Mouse (Mus musculus) liver, adult 10 weeks (tissue): ENCODE data around the gene Fam57b. TPM values are rescaled to one million over a fixed set of nuclear protein-coding genes. Genes with fewer than 3 reads are reported as not detected.

ENCODE experiments used
- polyA plus RNA-seq: library from polyadenylated mRNA; stranded (reverse); fragments of 350-450 nt; fragmentation: Illumina TruSeq; extraction: RNeasy Lipid Tissue Mini Kit (QIAGEN cat#74804); gene quantifications from one replicate; pipeline ENCODE4 v1.2.3, GENCODE M21; 2014; ENCODE audit warnings: low read depth, low replicate concordance

Gene Fam57b
- polyA plus RNA-seq = not detected

GRCm38 (mm10) chr7:126797411-126798126, at the start of gene Fam57b:
TSS of gene Fam57b (plus strand) at chr7:126797668.

GRCm38 (mm10) chr7:126759050-126759671, 38.3 kb upstream of the Fam57b start, which contains the start of gene Mapk3:
TSS of gene Mapk3 (plus strand) at chr7:126759601.

GRCm38 (mm10) chr7:126766201-126766600, 31.3 kb upstream of the Fam57b start, which contains the start of gene Gdpd3:
TSS of gene Gdpd3 (plus strand) at chr7:126766334.

GRCm38 (mm10) chr7:126776598-126777057, 20.8 kb upstream of the Fam57b start, which contains the start of gene Ypel3:
TSS of gene Ypel3 (plus strand) at chr7:126776955.

GRCm38 (mm10) chr7:126780971-126781635, 16.4 kb upstream of the Fam57b start, which contains the start of gene Tbx6:
TSS of gene Tbx6 (plus strand) at chr7:126781483.

GRCm38 (mm10) chr7:126791851-126792720, 5.4 kb upstream of the Fam57b start, which contains the start of gene Ppp4c:
TSS of gene Ppp4c (minus strand) at chr7:126792496.

GRCm38 (mm10) chr7:126831539-126831938, 34.1 kb downstream of the Fam57b start, which contains the start of gene 4930451I11Rik:
TSS of gene 4930451I11Rik (minus strand) at chr7:126831639.

GRCm38 (mm10) chr7:126847116-126847420, 49.6 kb downstream of the Fam57b start, which contains the start of gene Doc2a:
TSS of gene Doc2a (plus strand) at chr7:126847416.

GRCm38 (mm10) chr7:126861429-126862130, 64.1 kb downstream of the Fam57b start, which contains the start of gene Hirip3:
TSS of gene Hirip3 (plus strand) at chr7:126861972.

GRCm38 (mm10) chr7:126862147-126862784, 64.8 kb downstream of the Fam57b start, which contains the start of gene Ino80e:
TSS of gene Ino80e (minus strand) at chr7:126862377.

Other genes with a start within 250 kb of the Fam57b start
- 71.2 TPM for gene Eif3c, start 231.3 kb upstream of the Fam57b start, polyA plus RNA-seq
- 0.24 TPM for gene Apobr, start 212.7 kb upstream of the Fam57b start, polyA plus RNA-seq
- gene Cln3, start 211.9 kb upstream of the Fam57b start, polyA plus RNA-seq = 1.3 TPM
- gene Il27, start 202.7 kb upstream of the Fam57b start, polyA plus RNA-seq = not detected
- not detected for gene Nupr1, start 166.8 kb upstream of the Fam57b start, polyA plus RNA-seq
- gene Sgf29, start 148.4 kb upstream of the Fam57b start, polyA plus RNA-seq = 4.4 TPM
- 1,146 TPM for gene Sult1a1, start 121.2 kb upstream of the Fam57b start, polyA plus RNA-seq
- gene Bola2, start 102.3 kb upstream of the Fam57b start, polyA plus RNA-seq = not detected
- gene Slx1b, start 101.9 kb upstream of the Fam57b start, polyA plus RNA-seq = 2.0 TPM
- gene Coro1a, start 89.9 kb upstream of the Fam57b start, polyA plus RNA-seq = 2.7 TPM
- gene Mapk3, start 38.1 kb upstream of the Fam57b start, polyA plus RNA-seq = 5.9 TPM
- gene Gdpd3, start 31.3 kb upstream of the Fam57b start, polyA plus RNA-seq = not detected
- gene Ypel3, start 20.7 kb upstream of the Fam57b start, polyA plus RNA-seq = 10.0 TPM
- not detected for gene Tbx6, start 16.2 kb upstream of the Fam57b start, polyA plus RNA-seq
- gene Ppp4c, start 5.2 kb upstream of the Fam57b start, polyA plus RNA-seq = 19.8 TPM
- gene 4930451I11Rik, start 34.0 kb downstream of the Fam57b start, polyA plus RNA-seq = not detected
- not detected for gene Doc2a, start 49.7 kb downstream of the Fam57b start, polyA plus RNA-seq
- gene Hirip3, start 64.3 kb downstream of the Fam57b start, polyA plus RNA-seq = 3.6 TPM
- gene Ino80e, start 64.7 kb downstream of the Fam57b start, polyA plus RNA-seq = 4.8 TPM
- gene Taok2, start 87.0 kb downstream of the Fam57b start, polyA plus RNA-seq = 3.4 TPM
- gene Tmem219, start 125.2 kb downstream of the Fam57b start, polyA plus RNA-seq = 16.3 TPM
- 1.7 TPM for gene Kctd13, start 131.2 kb downstream of the Fam57b start, polyA plus RNA-seq
- gene Asphd1, start 151.9 kb downstream of the Fam57b start, polyA plus RNA-seq = not detected
- gene Sez6l2, start 152.9 kb downstream of the Fam57b start, polyA plus RNA-seq = not detected
- gene Cdipt, start 178.2 kb downstream of the Fam57b start, polyA plus RNA-seq = 7.8 TPM
- not detected for gene Cdiptos, start 178.4 kb downstream of the Fam57b start, polyA plus RNA-seq
- gene Mvp, start 217.0 kb downstream of the Fam57b start, polyA plus RNA-seq = 0.53 TPM
- gene Pagr1b, start 218.8 kb downstream of the Fam57b start, polyA plus RNA-seq = 1.3 TPM
- gene Pagr1a, start 219.7 kb downstream of the Fam57b start, polyA plus RNA-seq = not detected
- gene Gm42742, start 223.4 kb downstream of the Fam57b start, polyA plus RNA-seq = 0.53 TPM
- gene Prrt2, start 223.5 kb downstream of the Fam57b start, polyA plus RNA-seq = not detected
- 12.5 TPM for gene Maz, start 229.4 kb downstream of the Fam57b start, polyA plus RNA-seq
- gene Kif22, start 244.8 kb downstream of the Fam57b start, polyA plus RNA-seq = not detected